In the genomic region with DNA sequence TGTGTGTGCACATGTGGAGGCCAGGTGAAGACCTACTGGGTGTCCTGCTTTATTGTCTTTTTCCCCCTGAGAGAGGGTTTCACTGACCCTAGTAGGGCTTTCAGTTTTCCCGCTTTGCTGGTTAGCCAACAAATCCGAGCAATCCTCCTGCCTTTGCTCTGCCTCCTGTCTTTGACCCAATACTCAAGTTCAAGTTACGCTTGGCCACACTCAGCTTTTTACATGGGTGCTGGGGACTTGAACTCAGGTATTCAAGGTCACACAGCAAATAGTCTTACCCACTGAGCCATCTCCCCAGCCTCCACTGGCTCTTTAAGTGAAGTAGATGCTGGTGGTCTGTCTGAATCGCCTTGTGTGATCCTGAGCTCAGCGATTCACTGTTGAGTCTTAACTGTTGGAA, we compare ENCODE assay signal across 25 mouse cellular contexts. TPM values are rescaled to one million over a fixed set of nuclear protein-coding genes. Genes with fewer than 3 reads are reported as not detected.
DNase-seq lines count a peak whose midpoint lies in the region; ATAC-seq and TF ChIP-seq lines count a peak whose summit lies in the region.
"Had no signal": no experiment of that assay in that cellular context is flagged by ENCODE, and none has a peak within 500 bp of the region (broad histone marks: within the 10 kb centered on the region; RNA-seq: fewer than 3 reads in every experiment).

No protein-coding gene starts in this region.

- WGBS in kidney, embryonic 15.5 days: 86% methylated on average over 5 of the region's 5 CpGs

- no peak overlapping the region for H3K9ac ChIP-seq in kidney, embryonic 15.5 days
- H3K9ac ChIP-seq: embryonic facial prominence, embryonic 12.5 days; forebrain, embryonic 13.5 days; hindbrain, embryonic 13.5 days; limb, embryonic 12.5 days; midbrain, embryonic 12.5 days; neural tube, embryonic 15.5 days had no signal

- ATAC-seq in kidney, embryonic 15.5 days (replicated peaks; ENCODE audit: low FRiP score): no peak
- ATAC-seq: forebrain, embryonic 13.5 days had no signal

- peak overlapping the region; percentile 73 for H3K27ac ChIP-seq in kidney, embryonic 15.5 days
- no peak overlapping the region for H3K27ac ChIP-seq in layer of hippocampus, adult 2 months
- H3K27ac ChIP-seq: embryonic facial prominence, embryonic 12.5 days; forebrain, embryonic 13.5 days; hindbrain, embryonic 13.5 days; limb, embryonic 12.5 days; midbrain, embryonic 12.5 days; neural tube, embryonic 15.5 days had no signal

- peaks cover 11% of the 10 kb centered on the region for H3K4me1 ChIP-seq in kidney, embryonic 15.5 days
- H3K4me1 ChIP-seq: embryonic facial prominence, embryonic 12.5 days; limb, embryonic 12.5 days had no signal

- H3K27me3 ChIP-seq in kidney, embryonic 15.5 days: no peaks in the 10 kb centered on the region
- H3K27me3 ChIP-seq: embryonic facial prominence, embryonic 12.5 days; forebrain, embryonic 13.5 days; limb, embryonic 12.5 days; neural tube, embryonic 15.5 days had no signal

- no peaks in the 10 kb centered on the region for H3K9me3 ChIP-seq in kidney, embryonic 15.5 days (replicated peaks)
- H3K9me3 ChIP-seq: embryonic facial prominence, embryonic 12.5 days; forebrain, embryonic 13.5 days; hindbrain, embryonic 13.5 days; limb, embryonic 12.5 days; midbrain, embryonic 12.5 days; neural tube, embryonic 15.5 days had no signal

- peak; percentile 45 for DNase-seq in kidney, adult 18-20 months
- no peak for DNase-seq in kidney, postnatal 4 days
- DNase-seq in kidney, adult 8-10 months: peak; percentile 72 to 74
- DNase-seq in kidney, postnatal 36 days: peak; percentile 62 to 64
- DNase-seq in embryo, embryonic 9.5 days (ENCODE audit: extremely low spot score): no peak
- no peak for DNase-seq in layer of hippocampus, adult 2 months (ENCODE audit: low spot score in 2 of 2)
- DNase-seq: adrenal gland, adult 2 months; cerebellum, adult 11 months; cerebellum, adult 9-11 months; gastrocnemius, postnatal 10 days; heart, adult 18-20 months; layer of hippocampus, postnatal 36 days; lung, adult 18-20 months; lung, postnatal 14 days; right cerebral cortex, adult 18-20 months; right cerebral cortex, postnatal 4 days; thymus, postnatal 25 days had no signal

- H3K36me3 ChIP-seq in kidney, embryonic 15.5 days: no peaks in the 10 kb centered on the region
- H3K36me3 ChIP-seq: embryonic facial prominence, embryonic 12.5 days; hindbrain, embryonic 13.5 days; limb, embryonic 12.5 days; midbrain, embryonic 12.5 days; neural tube, embryonic 15.5 days had no signal

- TF ChIP-seq CTCF in layer of hippocampus, adult 2 months (conservative IDR thresholded peaks at IDR 0.05): no peak

- H3K4me2 ChIP-seq in kidney, embryonic 15.5 days: no peak overlapping the region
- H3K4me2 ChIP-seq: embryonic facial prominence, embryonic 12.5 days; forebrain, embryonic 13.5 days; hindbrain, embryonic 13.5 days; limb, embryonic 12.5 days; midbrain, embryonic 12.5 days; neural tube, embryonic 15.5 days had no signal

- H3K4me3 ChIP-seq in kidney, embryonic 15.5 days (replicated peaks): no peak overlapping the region
- no peak overlapping the region for H3K4me3 ChIP-seq in layer of hippocampus, adult 2 months
- H3K4me3 ChIP-seq: embryonic facial prominence, embryonic 12.5 days; forebrain, embryonic 13.5 days; hindbrain, embryonic 13.5 days; limb, embryonic 12.5 days; midbrain, embryonic 12.5 days; neural tube, embryonic 15.5 days had no signal

RNA-seq across cellular contexts. Expression of a gene that starts 39.4 kb away (rescaled TPM):
- polyA plus RNA-seq in kidney, embryonic 15.5 days (2015; fragmentation: Nextera tagmentation; extraction: Ambion mirVana): 6.2 and 6.5 TPM in 2 replicates
- 10 to 100 TPM; 58.7 to 59.4 TPM for total RNA-seq in layer of hippocampus, adult 2 months (2021)

RNA-seq across cellular contexts. Expression of a gene that starts 46.7 kb away (rescaled TPM):
- polyA plus RNA-seq in kidney, embryonic 15.5 days (2015; fragmentation: Nextera tagmentation; extraction: Ambion mirVana): 3.0 and 3.4 TPM in 2 replicates
- total RNA-seq in layer of hippocampus, adult 2 months (2021): 1 to 10 TPM in 1 of 2 experiments, under 1 TPM in 1; 0.88 to 1.2 TPM
- total RNA-seq: heart, adult 18-20 months; heart, postnatal 25 days had no signal

Comparison
In these comparisons a context has a peak if more than half of its experiments do, and no peak if none do; other contexts are left out.
1. DNase-seq: peak in kidney, adult 18-20 months (single experiment), kidney, adult 8-10 months (2 of 2) and kidney, postnatal 36 days (2 of 2); none in kidney, postnatal 4 days (0 of 2), embryo, embryonic 9.5 days (single experiment) and layer of hippocampus, adult 2 months (0 of 2).